Mouse (Mus musculus): ENCODE measurements around the gene Itln1. TPM values are rescaled to one million over a fixed set of nuclear protein-coding genes. Genes with fewer than 3 reads are reported as not detected.

Gene Itln1
- polyA plus RNA-seq (2012; rRNA removed) = 1.9 and 2.5 TPM in 2 replicates

- no peak for TF ChIP-seq POLR2A (IDR thresholded peaks at IDR 0.05; ENCODE audit: control insufficient read depth, extremely low read depth, insufficient read depth, low read length, poor library complexity)
- no peak for TF ChIP-seq CTCF (IDR thresholded peaks at IDR 0.05; ENCODE audit: borderline replicate concordance, control insufficient read depth, extremely low read depth, insufficient read depth, low read length, poor library complexity)
- H3K36me3 ChIP-seq (ENCODE audit: control insufficient read depth, insufficient read depth, low read length) = no peaks in the 10 kb centered on the region
- no peaks in the 10 kb centered on the region for H3K27me3 ChIP-seq (ENCODE audit: control insufficient read depth, insufficient read depth, low read length)
- no peak within 1 kb of the TSS for H3K4me3 ChIP-seq (ENCODE audit: control insufficient read depth, insufficient read depth, low read length)
- H3K4me1 ChIP-seq (replicated peaks; ENCODE audit: control insufficient read depth, insufficient read depth, low read length) = no peaks in the 10 kb centered on the region
- DNase-seq = no peak
- 94% methylated on average over 1 of the region's 1 CpGs for WGBS
- no peak within 1 kb of the TSS for H3K27ac ChIP-seq (ENCODE audit: control insufficient read depth, insufficient read depth, low read length)
Measured at GRCm38 (mm10) chr1:171535194-171535593, at the start of gene Itln1. Gene Itln1 (minus strand): TSS chr1:171535294.

GRCm38 (mm10) chr1:171584584-171584983 lies 49.5 kb upstream of the Itln1 start:
- H3K27ac ChIP-seq (ENCODE audit: control insufficient read depth, insufficient read depth, low read length) = no peak overlapping the region
- 96% methylated on average over 2 of the region's 2 CpGs for WGBS
- H3K36me3 ChIP-seq (ENCODE audit: control insufficient read depth, insufficient read depth, low read length) = peaks cover 13% of the 10 kb centered on the region; the same call in 1 of the 2 replicates
- no peak for DNase-seq
- no peaks in the 10 kb centered on the region for H3K27me3 ChIP-seq (ENCODE audit: control insufficient read depth, insufficient read depth, low read length)
- no peak overlapping the region for H3K4me3 ChIP-seq (ENCODE audit: control insufficient read depth, insufficient read depth, low read length)
- H3K4me1 ChIP-seq (replicated peaks; ENCODE audit: control insufficient read depth, insufficient read depth, low read length) = no peaks in the 10 kb centered on the region
- TF ChIP-seq POLR2A (IDR thresholded peaks at IDR 0.05; ENCODE audit: control insufficient read depth, extremely low read depth, insufficient read depth, low read length, poor library complexity) = no peak
- TF ChIP-seq CTCF (IDR thresholded peaks at IDR 0.05; ENCODE audit: borderline replicate concordance, control insufficient read depth, extremely low read depth, insufficient read depth, low read length, poor library complexity) = no peak

- no peaks in the 10 kb centered on the region for H3K4me1 ChIP-seq (replicated peaks; ENCODE audit: control insufficient read depth, insufficient read depth, low read length)
- DNase-seq = no peak
- no peak overlapping the region for H3K27ac ChIP-seq (ENCODE audit: control insufficient read depth, insufficient read depth, low read length)
- TF ChIP-seq CTCF (IDR thresholded peaks at IDR 0.05; ENCODE audit: borderline replicate concordance, control insufficient read depth, extremely low read depth, insufficient read depth, low read length, poor library complexity) (no peak), POLR2A (IDR thresholded peaks at IDR 0.05; ENCODE audit: control insufficient read depth, extremely low read depth, insufficient read depth, low read length, poor library complexity) (no peak)
- WGBS = 87% methylated on average over 7 of the region's 7 CpGs
- no peaks in the 10 kb centered on the region for H3K36me3 ChIP-seq (ENCODE audit: control insufficient read depth, insufficient read depth, low read length)
- H3K27me3 ChIP-seq (ENCODE audit: control insufficient read depth, insufficient read depth, low read length) = no peaks in the 10 kb centered on the region
- no peak overlapping the region for H3K4me3 ChIP-seq (ENCODE audit: control insufficient read depth, insufficient read depth, low read length)
Measured at GRCm38 (mm10) chr1:171577168-171577567, 42.1 kb upstream of the Itln1 start.

GRCm38 (mm10) chr1:171568436-171568835 lies 33.3 kb upstream of the Itln1 start:
- Histone ChIP-seq H3K36me3 (ENCODE audit: control insufficient read depth, insufficient read depth, low read length) (no peaks in the 10 kb centered on the region), H3K4me1 (replicated peaks; ENCODE audit: control insufficient read depth, insufficient read depth, low read length) (no peaks in the 10 kb centered on the region), H3K27ac (ENCODE audit: control insufficient read depth, insufficient read depth, low read length) (no peak overlapping the region), H3K4me3 (ENCODE audit: control insufficient read depth, insufficient read depth, low read length) (no peak overlapping the region), H3K27me3 (ENCODE audit: control insufficient read depth, insufficient read depth, low read length) (no peaks in the 10 kb centered on the region)
- no peak for DNase-seq
- 89% methylated on average over 2 of the region's 2 CpGs for WGBS
- no peak for TF ChIP-seq CTCF (IDR thresholded peaks at IDR 0.05; ENCODE audit: borderline replicate concordance, control insufficient read depth, extremely low read depth, insufficient read depth, low read length, poor library complexity)
- TF ChIP-seq POLR2A (IDR thresholded peaks at IDR 0.05; ENCODE audit: control insufficient read depth, extremely low read depth, insufficient read depth, low read length, poor library complexity) = no peak

GRCm38 (mm10) chr1:171566777-171567176 lies 31.7 kb upstream of the Itln1 start:
- peak; percentile 71 for DNase-seq
- no peak overlapping the region for H3K4me3 ChIP-seq (ENCODE audit: control insufficient read depth, insufficient read depth, low read length)
- no peaks in the 10 kb centered on the region for H3K27me3 ChIP-seq (ENCODE audit: control insufficient read depth, insufficient read depth, low read length)
- 21% methylated on average over 8 of the region's 8 CpGs for WGBS
- H3K27ac ChIP-seq (ENCODE audit: control insufficient read depth, insufficient read depth, low read length) = no peak overlapping the region
- H3K36me3 ChIP-seq (ENCODE audit: control insufficient read depth, insufficient read depth, low read length) = no peaks in the 10 kb centered on the region
- peaks cover 3% of the 10 kb centered on the region; the same call in 1 of the 2 replicates for H3K4me1 ChIP-seq (replicated peaks; ENCODE audit: control insufficient read depth, insufficient read depth, low read length)
- TF ChIP-seq CTCF (IDR thresholded peaks at IDR 0.05; ENCODE audit: borderline replicate concordance, control insufficient read depth, extremely low read depth, insufficient read depth, low read length, poor library complexity) (no peak), POLR2A (IDR thresholded peaks at IDR 0.05; ENCODE audit: control insufficient read depth, extremely low read depth, insufficient read depth, low read length, poor library complexity) (no peak)

- Histone ChIP-seq H3K36me3 (ENCODE audit: control insufficient read depth, insufficient read depth, low read length) (no peaks in the 10 kb centered on the region), H3K27me3 (ENCODE audit: control insufficient read depth, insufficient read depth, low read length) (no peaks in the 10 kb centered on the region), H3K4me3 (ENCODE audit: control insufficient read depth, insufficient read depth, low read length) (no peak overlapping the region), H3K27ac (ENCODE audit: control insufficient read depth, insufficient read depth, low read length) (no peak overlapping the region), H3K4me1 (replicated peaks; ENCODE audit: control insufficient read depth, insufficient read depth, low read length) (peaks cover 6% of the 10 kb centered on the region)
- DNase-seq = no peak
- WGBS = 64% methylated on average over 4 of the region's 4 CpGs
- no peak for TF ChIP-seq CTCF (IDR thresholded peaks at IDR 0.05; ENCODE audit: borderline replicate concordance, control insufficient read depth, extremely low read depth, insufficient read depth, low read length, poor library complexity)
- TF ChIP-seq POLR2A (IDR thresholded peaks at IDR 0.05; ENCODE audit: control insufficient read depth, extremely low read depth, insufficient read depth, low read length, poor library complexity) = no peak
Measured at GRCm38 (mm10) chr1:171565888-171566287, 30.8 kb upstream of the Itln1 start.

- no peak overlapping the region for H3K27ac ChIP-seq (ENCODE audit: control insufficient read depth, insufficient read depth, low read length)
- peak; percentile 41 for DNase-seq
- H3K27me3 ChIP-seq (ENCODE audit: control insufficient read depth, insufficient read depth, low read length) = no peaks in the 10 kb centered on the region
- no peak overlapping the region for H3K4me3 ChIP-seq (ENCODE audit: control insufficient read depth, insufficient read depth, low read length)
- TF ChIP-seq CTCF (IDR thresholded peaks at IDR 0.05; ENCODE audit: borderline replicate concordance, control insufficient read depth, extremely low read depth, insufficient read depth, low read length, poor library complexity) (peak; percentile 75; the same call in 1 of the 2 replicates), POLR2A (IDR thresholded peaks at IDR 0.05; ENCODE audit: control insufficient read depth, extremely low read depth, insufficient read depth, low read length, poor library complexity) (no peak)
- WGBS = 76% methylated on average over 3 of the region's 3 CpGs
- peaks cover 6% of the 10 kb centered on the region for H3K4me1 ChIP-seq (replicated peaks; ENCODE audit: control insufficient read depth, insufficient read depth, low read length)
- H3K36me3 ChIP-seq (ENCODE audit: control insufficient read depth, insufficient read depth, low read length) = no peaks in the 10 kb centered on the region
Measured at GRCm38 (mm10) chr1:171564247-171564646, 29.2 kb upstream of the Itln1 start.
